Mouse (Mus musculus) hindbrain, embryonic 13.5 days (tissue): ENCODE data around the gene Zfhx2. TPM values are rescaled to one million over a fixed set of nuclear protein-coding genes. Genes with fewer than 3 reads are reported as not detected.
A peak's percentile ranks its signal among the peaks of the same experiment; 100 is the strongest.

Source experiments
- ATAC-seq: fragments of 200-750 bp; cut with Nextera tagmentation; 2 replicates; pipeline ENCODE4 v1.8.0; 2017; ENCODE audit warnings: moderate TSS enrichment; ENCODE audit not compliant: low FRiP score
- H3K27ac ChIP-seq: fragments of 300-500 bp; sonication (generic); 2 replicates; pipeline ENCODE4 v1.5.1; 2015; ENCODE audit warnings: inconsistent platforms, mild to moderate bottlenecking, moderate library complexity
- H3K27me3 ChIP-seq: fragments of 300-500 bp; sonication (generic); 2 replicates; pipeline ENCODE4 v1.6.1; 2015; ENCODE audit warnings: mild to moderate bottlenecking, inconsistent platforms
- H3K36me3 ChIP-seq: fragments of 300-500 bp; sonication (generic); 2 replicates; pipeline ENCODE4 v1.6.1; 2015; ENCODE audit warnings: mild to moderate bottlenecking, inconsistent platforms
- H3K4me1 ChIP-seq: fragments of 300-500 bp; sonication (generic); replicated peaks from 2 replicates; pipeline ENCODE4 v1.6.1; 2015; ENCODE audit warnings: inconsistent platforms
- H3K4me2 ChIP-seq: fragments of 300-500 bp; sonication (generic); 2 replicates; pipeline ENCODE4 v1.6.1; 2015; ENCODE audit warnings: inconsistent platforms, mild to moderate bottlenecking, moderate library complexity
- H3K4me3 ChIP-seq: fragments of 300-500 bp; sonication (generic); 2 replicates; pipeline ENCODE4 v1.5.1; 2015; ENCODE audit warnings: mild to moderate bottlenecking, inconsistent platforms
- H3K9ac ChIP-seq: fragments of 300-500 bp; sonication (generic); 2 replicates; pipeline ENCODE4 v1.6.1; 2015; ENCODE audit warnings: mild to moderate bottlenecking, inconsistent platforms
- H3K9me3 ChIP-seq: fragments of 300-500 bp; sonication (generic); 2 replicates; pipeline ENCODE4 v1.6.1; 2016; ENCODE audit warnings: inconsistent platforms
- WGBS: fragments of 180-500 bp; shearing (Covaris S2); methylation state at CpG from one replicate; pipeline ENCODE4 v1.1.7; 2015; 5-methylcytosine and 5-hydroxymethylcytosine counted together
- polyA plus RNA-seq: library from polyadenylated mRNA; unstranded; fragments of >200 nt; fragmentation: Nextera tagmentation; extraction: Ambion mirVana; gene quantifications from 2 replicates; pipeline ENCODE4 v1.2.1, GENCODE M21; 2015

Zfhx2 gene
- polyA plus RNA-seq, 1 experiment from 2014 or later = 29.4 TPM

- Histone ChIP-seq H3K4me3 (no peak overlapping the region), H3K4me2 (no peak overlapping the region), H3K9me3 (no peaks in the 10 kb centered on the region), H3K27ac (no peak overlapping the region), H3K9ac (no peak overlapping the region), H3K36me3 (peaks cover 51% of the 10 kb centered on the region), H3K27me3 (peaks cover 12% of the 10 kb centered on the region), H3K4me1 (peaks cover 25% of the 10 kb centered on the region)
- WGBS = 64% methylated on average over 7 of the region's 7 CpGs
- ATAC-seq = no peak
These were observed 67.9 kb downstream of the Zfhx2 start for GRCm38 (mm10) chr14:55024236-55024635.

- H3K4me1 ChIP-seq = peaks cover 13% of the 10 kb centered on the region
- no peak overlapping the region for H3K27ac ChIP-seq
- H3K4me2 ChIP-seq = no peak overlapping the region
- H3K9ac ChIP-seq = no peak overlapping the region
- no peaks in the 10 kb centered on the region for H3K9me3 ChIP-seq
- no peak overlapping the region for H3K4me3 ChIP-seq
- ATAC-seq = no peak
- WGBS = 92% methylated on average over 15 of the region's 15 CpGs
- H3K27me3 ChIP-seq = peaks cover 12% of the 10 kb centered on the region
- peaks cover 56% of the 10 kb centered on the region for H3K36me3 ChIP-seq
These were observed 69.1 kb downstream of the Zfhx2 start for GRCm38 (mm10) chr14:55023011-55023410.

- H3K4me1 ChIP-seq = peaks cover 11% of the 10 kb centered on the region; the same call in 1 of the 2 replicates
- no peak overlapping the region for H3K27ac ChIP-seq
- H3K9me3 ChIP-seq = no peaks in the 10 kb centered on the region
- H3K36me3 ChIP-seq = peaks cover 63% of the 10 kb centered on the region
- H3K27me3 ChIP-seq = 0 out of 2 replicates have a peak, but pooled peaks cover 5% of the 10 kb centered on the region
- 31% methylated on average over 9 of the region's 9 CpGs for WGBS
- no peak overlapping the region for H3K9ac ChIP-seq
- no peak overlapping the region for H3K4me3 ChIP-seq
- no peak overlapping the region for H3K4me2 ChIP-seq
- no peak for ATAC-seq
These were observed 71.7 kb downstream of the Zfhx2 start for GRCm38 (mm10) chr14:55020394-55020793.

GRCm38 (mm10) chr14:55016876-55017275 lies 75.2 kb downstream of the Zfhx2 start:
- H3K27ac ChIP-seq = no peak overlapping the region
- H3K4me2 ChIP-seq = no peak overlapping the region
- WGBS = 94% methylated on average over 16 of the region's 16 CpGs
- H3K4me1 ChIP-seq = peaks cover 13% of the 10 kb centered on the region; the same call in 1 of the 2 replicates
- H3K36me3 ChIP-seq = peaks cover 34% of the 10 kb centered on the region
- H3K4me3 ChIP-seq = no peak overlapping the region
- H3K9ac ChIP-seq = 0 out of 2 replicates have a peak overlapping the region, but pooled peaks have one; percentile 16
- no peaks in the 10 kb centered on the region for H3K9me3 ChIP-seq
- no peaks in the 10 kb centered on the region for H3K27me3 ChIP-seq
- ATAC-seq = no peak

GRCm38 (mm10) chr14:55015767-55016111 lies 76.4 kb downstream of the Zfhx2 start:
- Histone ChIP-seq H3K4me1 (peaks cover 13% of the 10 kb centered on the region; the same call in 1 of the 2 replicates), H3K27ac (peak overlapping the region; percentile 71), H3K4me2 (peak overlapping the region; percentile 73), H3K27me3 (no peaks in the 10 kb centered on the region), H3K36me3 (peaks cover 23% of the 10 kb centered on the region), H3K9ac (peak overlapping the region; percentile 79), H3K4me3 (peak overlapping the region; percentile 68), H3K9me3 (no peaks in the 10 kb centered on the region)
- ATAC-seq = no peak
- 1% methylated on average over 17 of the region's 17 CpGs for WGBS

GRCm38 (mm10) chr14:55014991-55015766 lies 76.9 kb downstream of the Zfhx2 start, which contains the start of gene Ngdn:
TSS of gene Ngdn (plus strand) at chr14:55015454.
- H3K27ac ChIP-seq = peak within 1 kb of the TSS; percentile 93
- H3K4me1 ChIP-seq = peaks cover 13% of the 10 kb centered on the region; the same call in 1 of the 2 replicates
- peak within 1 kb of the TSS; percentile 79 for H3K9ac ChIP-seq
- H3K4me3 ChIP-seq = peak within 1 kb of the TSS; percentile 68
- no peaks in the 10 kb centered on the region for H3K27me3 ChIP-seq
- under 1% methylated on average over 36 of the region's 36 CpGs for WGBS
- H3K36me3 ChIP-seq = peaks cover 18% of the 10 kb centered on the region
- peak within 1 kb of the TSS; percentile 73 for H3K4me2 ChIP-seq
- H3K9me3 ChIP-seq = no peaks in the 10 kb centered on the region
- ATAC-seq = peak; percentile 98

- Histone ChIP-seq H3K27me3 (no peaks in the 10 kb centered on the region), H3K9ac (peak overlapping the region; percentile 76), H3K4me3 (peak overlapping the region; percentile 46), H3K27ac (peak overlapping the region; percentile 93), H3K9me3 (no peaks in the 10 kb centered on the region), H3K4me2 (peak overlapping the region; percentile 62), H3K36me3 (peaks cover 18% of the 10 kb centered on the region), H3K4me1 (peaks cover 13% of the 10 kb centered on the region; the same call in 1 of the 2 replicates)
- no peak; the same call in none of the 2 replicates for ATAC-seq
- WGBS = under 1% methylated on average over 27 of the region's 27 CpGs
These were observed 77.5 kb downstream of the Zfhx2 start for GRCm38 (mm10) chr14:55014591-55014990.

- WGBS = 68% methylated on average over 4 of the region's 4 CpGs
- ATAC-seq = no peak
- H3K9ac ChIP-seq = no peak overlapping the region
These were observed 81.0 kb downstream of the Zfhx2 start for GRCm38 (mm10) chr14:55011116-55011515.

More at GRCm38 (mm10) chr14:55011116-55011515, 81.0 kb downstream of the Zfhx2 start:
- H3K27ac ChIP-seq = no peak overlapping the region
- no peaks in the 10 kb centered on the region for H3K27me3 ChIP-seq
- H3K36me3 ChIP-seq = no peaks in the 10 kb centered on the region
- no peak overlapping the region for H3K4me2 ChIP-seq
- H3K4me3 ChIP-seq = no peak overlapping the region
- H3K9me3 ChIP-seq = no peaks in the 10 kb centered on the region
- H3K4me1 ChIP-seq = peaks cover 6% of the 10 kb centered on the region; the same call in 1 of the 2 replicates

Other genes with a start within 250 kb of the Zfhx2 start
- gene Homez, start 221.4 kb downstream of the Zfhx2 start, polyA plus RNA-seq = 10.3 and 13.8 TPM in 2 replicates
- gene Ppp1r3e, start 214.8 kb downstream of the Zfhx2 start, polyA plus RNA-seq = 1.5 and 2.4 TPM in 2 replicates
- 3.6 and 4.7 TPM in 2 replicates for gene Bcl2l2, start 208.9 kb downstream of the Zfhx2 start, polyA plus RNA-seq
- 0.34 TPM in 1 of 2 replicates, not detected in the other for gene Gm20521, start 208.9 kb downstream of the Zfhx2 start, polyA plus RNA-seq
- gene Pabpn1, start 199.8 kb downstream of the Zfhx2 start, polyA plus RNA-seq = 165 and 167 TPM in 2 replicates
- gene Slc22a17, start 179.2 kb downstream of the Zfhx2 start, polyA plus RNA-seq = 148 and 158 TPM in 2 replicates
- gene Efs, start 166.2 kb downstream of the Zfhx2 start, polyA plus RNA-seq = 15.4 and 15.6 TPM in 2 replicates
- 0.38 and 0.83 TPM in 2 replicates for gene Il25, start 159.6 kb downstream of the Zfhx2 start, polyA plus RNA-seq
- gene Cmtm5, start 156.1 kb downstream of the Zfhx2 start, polyA plus RNA-seq = 7.0 and 7.1 TPM in 2 replicates
- gene Myh6, start 125.4 kb downstream of the Zfhx2 start, polyA plus RNA-seq = 1.2 and 3.0 TPM in 2 replicates
- not detected in 2 replicates for gene Gm17428, start 115.4 kb downstream of the Zfhx2 start, polyA plus RNA-seq
- gene Myh7, start 97.7 kb downstream of the Zfhx2 start, polyA plus RNA-seq = 8.2 and 9.2 TPM in 2 replicates
- 53.4 and 53.7 TPM in 2 replicates for gene Ngdn, start 76.9 kb downstream of the Zfhx2 start, polyA plus RNA-seq
- gene Thtpa, start 2.5 kb upstream of the Zfhx2 start, polyA plus RNA-seq = 29.8 and 30.7 TPM in 2 replicates
- 6.5 and 6.6 TPM in 2 replicates for gene Ap1g2, start 14.3 kb upstream of the Zfhx2 start, polyA plus RNA-seq
- gene Jph4, start 24.6 kb upstream of the Zfhx2 start, polyA plus RNA-seq = 22.2 and 22.6 TPM in 2 replicates
- gene Dhrs2, start 129.7 kb upstream of the Zfhx2 start, polyA plus RNA-seq = 0.93 and 1.3 TPM in 2 replicates